Mouse (Mus musculus): Measurements from ENCODE around the gene Evl.

GRCm38 (mm10) chr12:108674502-108674901 lies 120.0 kb downstream of the Evl start:
- no peak for TF ChIP-seq ZNF384 (IDR thresholded peaks at IDR 0.05; ENCODE audit: low read depth, low read length)
- TF ChIP-seq CHD2 (IDR thresholded peaks at IDR 0.05; ENCODE audit: low read depth, low read length) = no peak
- TF ChIP-seq MAFK (IDR thresholded peaks at IDR 0.05; ENCODE audit: insufficient read depth, low read depth, low read length) = no peak
- TF ChIP-seq HCFC1 (IDR thresholded peaks at IDR 0.05; ENCODE audit: borderline replicate concordance, insufficient read depth, low read length) = no peak
